Mouse (Mus musculus): ENCODE results near the gene Basp1. TPM values are rescaled to one million over a fixed set of nuclear protein-coding genes. Genes with fewer than 3 reads are reported as not detected.

The Basp1 gene
- polyA plus RNA-seq, 1 experiment from 2014 or later = 262 TPM

DNA sequence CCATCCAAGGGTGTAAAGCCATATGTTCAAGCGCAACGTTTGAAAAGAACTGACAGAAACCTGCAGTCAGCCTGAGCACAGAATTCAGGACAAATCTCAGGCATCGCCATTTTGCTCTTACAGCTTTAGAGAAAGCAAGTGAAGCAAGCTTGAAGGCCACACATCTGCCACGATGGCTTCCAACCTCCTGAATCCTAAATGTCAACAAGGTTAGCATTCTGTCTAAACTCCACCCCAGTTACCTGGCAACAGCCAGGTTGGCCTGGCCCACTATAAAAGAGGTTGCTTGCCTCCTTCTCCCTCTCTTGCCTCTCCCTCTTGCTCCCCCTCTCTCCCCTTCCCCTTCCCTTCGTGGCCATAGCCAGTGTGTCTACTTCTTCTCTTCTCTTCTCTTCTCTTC lies 33.5 kb downstream of the Basp1 start:
- Histone ChIP-seq H3K9me3 (ENCODE audit: control insufficient read depth, low read length) (no peaks in the 10 kb centered on the region), H3K9ac (no peak overlapping the region), H3K4me2 (replicated peaks) (no peak overlapping the region), H3K27me3 (ENCODE audit: control insufficient read depth, insufficient read depth, low read length) (no peaks in the 10 kb centered on the region), H3K36me3 (replicated peaks; ENCODE audit: control insufficient read depth, insufficient read depth) (peaks cover 12% of the 10 kb centered on the region), H3K27ac (no peak overlapping the region), H3K4me3 (replicated peaks; ENCODE audit: low read length) (no peak overlapping the region), H3K4me1 (replicated peaks; ENCODE audit: control insufficient read depth, insufficient read depth, low read length) (peaks cover 63% of the 10 kb centered on the region)
- WGBS = 76% methylated on average over 5 of the region's 5 CpGs
- DNase-seq (ENCODE audit: low spot score) (no peak), ATAC-seq (ENCODE audit: low FRiP score) (no peak)

GRCm38 (mm10) chr15:25378707-25379106 lies 34.9 kb downstream of the Basp1 start:
- H3K4me3 ChIP-seq (replicated peaks; ENCODE audit: low read length) = no peak overlapping the region
- peaks cover 64% of the 10 kb centered on the region for H3K4me1 ChIP-seq (replicated peaks; ENCODE audit: control insufficient read depth, insufficient read depth, low read length)
- ATAC-seq (ENCODE audit: low FRiP score) = peak; percentile 25; the same call in 1 of the 2 replicates
- 78% methylated on average over 8 of the region's 8 CpGs for WGBS
- H3K27me3 ChIP-seq (ENCODE audit: control insufficient read depth, insufficient read depth, low read length) = no peaks in the 10 kb centered on the region
- no peak overlapping the region for H3K27ac ChIP-seq
- H3K4me2 ChIP-seq (replicated peaks) = no peak overlapping the region
- no peak for DNase-seq (ENCODE audit: low spot score)
- H3K9ac ChIP-seq = no peak overlapping the region
- peaks cover 12% of the 10 kb centered on the region for H3K36me3 ChIP-seq (replicated peaks; ENCODE audit: control insufficient read depth, insufficient read depth)
- no peaks in the 10 kb centered on the region for H3K9me3 ChIP-seq (ENCODE audit: control insufficient read depth, low read length)

DNA sequence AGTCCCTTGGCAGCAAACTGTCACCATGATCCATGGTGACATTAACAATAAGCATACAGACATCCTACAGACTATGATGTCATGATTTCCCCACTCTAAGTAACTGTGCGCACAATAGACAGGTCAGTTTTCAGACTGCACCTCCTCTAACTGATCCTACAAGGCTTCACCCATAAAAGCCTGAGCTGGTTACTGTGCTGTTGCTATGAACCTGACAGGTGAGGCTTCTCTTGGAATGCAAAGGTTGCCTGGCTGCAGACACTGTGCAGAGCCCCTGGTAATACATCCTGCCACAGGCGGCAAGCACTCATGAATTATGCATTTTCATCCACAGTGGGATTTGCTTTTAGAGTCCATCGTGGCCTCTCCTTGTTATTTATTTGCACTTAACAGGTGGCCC lies 36.6 kb downstream of the Basp1 start:
- Histone ChIP-seq H3K9ac (peak overlapping the region; percentile 4; the same call in 1 of the 2 replicates), H3K27ac (peak overlapping the region; percentile 1; the same call in 1 of the 2 replicates), H3K27me3 (ENCODE audit: control insufficient read depth, insufficient read depth, low read length) (no peaks in the 10 kb centered on the region), H3K36me3 (replicated peaks; ENCODE audit: control insufficient read depth, insufficient read depth) (peaks cover 1% of the 10 kb centered on the region), H3K4me1 (replicated peaks; ENCODE audit: control insufficient read depth, insufficient read depth, low read length) (peaks cover 82% of the 10 kb centered on the region), H3K9me3 (ENCODE audit: control insufficient read depth, low read length) (no peaks in the 10 kb centered on the region), H3K4me2 (replicated peaks) (no peak overlapping the region), H3K4me3 (replicated peaks; ENCODE audit: low read length) (no peak overlapping the region)
- 31% methylated on average over 3 of the region's 3 CpGs for WGBS
- DNase-seq (ENCODE audit: low spot score) (no peak), ATAC-seq (ENCODE audit: low FRiP score) (peak; percentile 64)

DNA sequence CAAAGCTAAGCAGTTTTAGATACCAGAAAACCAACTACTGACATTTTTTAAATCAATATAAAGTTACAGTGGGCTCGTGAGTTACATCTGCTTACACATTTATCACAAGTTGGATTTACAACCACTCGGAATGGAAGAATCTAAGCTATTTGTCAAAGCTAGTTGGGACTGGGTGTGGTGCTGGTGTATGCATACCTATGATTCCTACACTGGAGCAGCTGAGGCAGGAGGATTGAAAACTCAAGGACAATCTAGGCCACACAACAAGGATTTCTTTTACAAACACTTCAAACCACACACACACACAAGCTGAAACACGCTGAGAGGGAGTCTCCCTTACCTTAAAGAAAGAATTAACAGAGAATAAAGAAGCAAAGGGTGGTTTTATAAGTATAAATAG lies 40.1 kb downstream of the Basp1 start:
- Histone ChIP-seq H3K27ac (no peak overlapping the region), H3K9ac (no peak overlapping the region), H3K27me3 (ENCODE audit: control insufficient read depth, insufficient read depth, low read length) (no peaks in the 10 kb centered on the region), H3K4me2 (replicated peaks) (no peak overlapping the region), H3K4me3 (replicated peaks; ENCODE audit: low read length) (no peak overlapping the region), H3K36me3 (replicated peaks; ENCODE audit: control insufficient read depth, insufficient read depth) (peaks cover 11% of the 10 kb centered on the region; the same call in 1 of the 2 replicates), H3K4me1 (replicated peaks; ENCODE audit: control insufficient read depth, insufficient read depth, low read length) (peaks cover 80% of the 10 kb centered on the region), H3K9me3 (ENCODE audit: control insufficient read depth, low read length) (no peaks in the 10 kb centered on the region)
- 75% methylated on average over 3 of the region's 3 CpGs for WGBS
- DNase-seq (ENCODE audit: low spot score) = no peak
- ATAC-seq (ENCODE audit: low FRiP score) = no peak

GRCm38 (mm10) chr15:25369522-25369921 lies 44.0 kb downstream of the Basp1 start:
- no peak for ATAC-seq (ENCODE audit: low FRiP score)

GRCm38 (mm10) chr15:25365503-25365902 lies 48.1 kb downstream of the Basp1 start:
- H3K4me2 ChIP-seq (replicated peaks) = peak overlapping the region; percentile 50
- H3K4me3 ChIP-seq (replicated peaks; ENCODE audit: low read length) = no peak overlapping the region
- H3K36me3 ChIP-seq (replicated peaks; ENCODE audit: control insufficient read depth, insufficient read depth) = peaks cover 22% of the 10 kb centered on the region
- DNase-seq (ENCODE audit: low spot score) (no peak), ATAC-seq (ENCODE audit: low FRiP score) (no peak)
- peak overlapping the region; percentile 45; the same call in 1 of the 2 replicates for H3K9ac ChIP-seq
- H3K4me1 ChIP-seq (replicated peaks; ENCODE audit: control insufficient read depth, insufficient read depth, low read length) = peaks cover 60% of the 10 kb centered on the region
- no peaks in the 10 kb centered on the region for H3K27me3 ChIP-seq (ENCODE audit: control insufficient read depth, insufficient read depth, low read length)
- 9% methylated on average over 5 of the region's 5 CpGs for WGBS
- peak overlapping the region; percentile 76; the same call in 1 of the 2 replicates for H3K27ac ChIP-seq
- no peaks in the 10 kb centered on the region for H3K9me3 ChIP-seq (ENCODE audit: control insufficient read depth, low read length)

More at GRCm38 (mm10) chr15:25369522-25369921, 44.0 kb downstream of the Basp1 start:
- H3K4me1 ChIP-seq (replicated peaks; ENCODE audit: control insufficient read depth, insufficient read depth, low read length) = peaks cover 68% of the 10 kb centered on the region
- no peak overlapping the region for H3K4me3 ChIP-seq (replicated peaks; ENCODE audit: low read length)
- H3K27me3 ChIP-seq (ENCODE audit: control insufficient read depth, insufficient read depth, low read length) = no peaks in the 10 kb centered on the region
- no peaks in the 10 kb centered on the region for H3K9me3 ChIP-seq (ENCODE audit: control insufficient read depth, low read length)
- no peak overlapping the region for H3K9ac ChIP-seq
- DNase-seq (ENCODE audit: low spot score) = no peak
- no peak overlapping the region for H3K4me2 ChIP-seq (replicated peaks)
- H3K27ac ChIP-seq = no peak overlapping the region
- peaks cover 12% of the 10 kb centered on the region for H3K36me3 ChIP-seq (replicated peaks; ENCODE audit: control insufficient read depth, insufficient read depth)
- WGBS = 59% methylated on average over 7 of the region's 7 CpGs

- H3K9me3 ChIP-seq (ENCODE audit: control insufficient read depth, low read length) = no peaks in the 10 kb centered on the region
- H3K4me3 ChIP-seq (replicated peaks; ENCODE audit: low read length) = peak overlapping the region; percentile 19
- ATAC-seq (ENCODE audit: low FRiP score) (no peak), DNase-seq (ENCODE audit: low spot score) (no peak)
- 9% methylated on average over 23 of the region's 23 CpGs for WGBS
- H3K4me2 ChIP-seq (replicated peaks) = peak overlapping the region; percentile 50
- peaks cover 61% of the 10 kb centered on the region for H3K4me1 ChIP-seq (replicated peaks; ENCODE audit: control insufficient read depth, insufficient read depth, low read length)
- H3K27ac ChIP-seq = peak overlapping the region; percentile 76
- peaks cover 22% of the 10 kb centered on the region for H3K36me3 ChIP-seq (replicated peaks; ENCODE audit: control insufficient read depth, insufficient read depth)
- peak overlapping the region; percentile 60 for H3K9ac ChIP-seq
- H3K27me3 ChIP-seq (ENCODE audit: control insufficient read depth, insufficient read depth, low read length) = no peaks in the 10 kb centered on the region
These were observed 48.6 kb downstream of the Basp1 start for GRCm38 (mm10) chr15:25364819-25365463.

- Histone ChIP-seq H3K36me3 (replicated peaks; ENCODE audit: control insufficient read depth, insufficient read depth) (peaks cover 22% of the 10 kb centered on the region), H3K4me1 (replicated peaks; ENCODE audit: control insufficient read depth, insufficient read depth, low read length) (peaks cover 59% of the 10 kb centered on the region), H3K9ac (peak overlapping the region; percentile 60), H3K4me2 (replicated peaks) (peak overlapping the region; percentile 50), H3K27me3 (ENCODE audit: control insufficient read depth, insufficient read depth, low read length) (no peaks in the 10 kb centered on the region), H3K4me3 (replicated peaks; ENCODE audit: low read length) (peak overlapping the region; percentile 19), H3K9me3 (ENCODE audit: control insufficient read depth, low read length) (no peaks in the 10 kb centered on the region), H3K27ac (peak overlapping the region; percentile 76)
- peak; percentile 33; the same call in 1 of the 2 replicates for ATAC-seq (ENCODE audit: low FRiP score)
- WGBS = 5% methylated on average over 91 of the region's 97 CpGs
- DNase-seq (ENCODE audit: low spot score) = no peak
These were observed 49.3 kb downstream of the Basp1 start for GRCm38 (mm10) chr15:25364160-25364818.

DNA sequence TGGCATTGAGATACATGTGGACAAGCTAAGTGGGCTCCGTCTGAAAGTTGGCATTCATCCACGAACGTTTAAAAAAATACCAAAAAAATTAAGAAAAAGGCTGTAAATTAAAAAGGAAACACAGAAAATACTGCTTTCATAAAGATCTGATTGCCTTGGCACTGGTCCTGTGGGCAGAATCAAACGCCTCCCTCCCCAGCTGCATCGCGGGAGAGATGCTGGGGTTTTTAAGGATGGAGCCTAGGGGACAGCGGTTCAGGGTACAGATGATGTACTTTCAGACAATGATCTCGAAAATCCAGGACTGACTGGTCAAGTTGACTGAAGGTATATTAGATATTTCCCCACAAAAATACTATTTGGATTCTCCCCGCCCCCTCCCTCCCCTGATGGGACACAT lies 49.9 kb downstream of the Basp1 start:
- 0 out of 2 replicates have a peak overlapping the region, but pooled peaks have one; percentile 34 for H3K9ac ChIP-seq
- ATAC-seq (ENCODE audit: low FRiP score) = no peak
- WGBS = 75% methylated on average over 9 of the region's 9 CpGs
- H3K9me3 ChIP-seq (ENCODE audit: control insufficient read depth, low read length) = no peaks in the 10 kb centered on the region
- H3K4me2 ChIP-seq (replicated peaks) = peak overlapping the region; percentile 50; the same call in 1 of the 2 replicates
- H3K27ac ChIP-seq = peak overlapping the region; percentile 76; the same call in 1 of the 2 replicates
- H3K27me3 ChIP-seq (ENCODE audit: control insufficient read depth, insufficient read depth, low read length) = no peaks in the 10 kb centered on the region
- no peak for DNase-seq (ENCODE audit: low spot score)
- H3K4me3 ChIP-seq (replicated peaks; ENCODE audit: low read length) = no peak overlapping the region
- H3K4me1 ChIP-seq (replicated peaks; ENCODE audit: control insufficient read depth, insufficient read depth, low read length) = peaks cover 61% of the 10 kb centered on the region
- peaks cover 22% of the 10 kb centered on the region for H3K36me3 ChIP-seq (replicated peaks; ENCODE audit: control insufficient read depth, insufficient read depth)
